Mouse (Mus musculus) E14TG2a.4 (cell line): ENCODE measurements around the gene Ugt1a5.

ENCODE experiments used
- CTCF ChIP-seq: conservative IDR thresholded peaks from 2 replicates; pipeline ENCODE4 v1.5.1; 2014; ENCODE audit warnings: low read length
- NANOG ChIP-seq: IDR thresholded peaks from 2 replicates; pipeline ENCODE4 v1.6.1; 2014; ENCODE audit warnings: borderline replicate concordance, low read length, mixed read lengths
- POU5F1 ChIP-seq: IDR thresholded peaks from 2 replicates; pipeline ENCODE4 v1.6.1; 2014; ENCODE audit warnings: low read length, borderline replicate concordance

GRCm38 (mm10) chr1:88200456-88200855, 34.6 kb downstream of the Ugt1a5 start, which contains the start of gene Ugt1a2:
- TF ChIP-seq POU5F1 (no peak), CTCF (no peak), NANOG (no peak)
